Mouse (Mus musculus) MEL (cell line): Measurements from ENCODE around the gene Tnfrsf25. TPM values are rescaled to one million over a fixed set of nuclear protein-coding genes. Genes with fewer than 3 reads are reported as not detected.

Experiments used
- DNase-seq: peaks from one replicate; pipeline ENCODE4 v3.0.0; 2011; ENCODE audit warnings: low read depth, low spot score
- H3K27ac ChIP-seq: 2 replicates; pipeline ENCODE4 v1.5.1; 2012; ENCODE audit warnings: low read depth, mild to moderate bottlenecking, control low read depth, low read length, moderate library complexity; ENCODE audit not compliant: control insufficient read depth
- H3K27me3 ChIP-seq, 2 experiments: fragments of 150-350 bp in 1 of 2; sonication (generic) in 1 of 2; 2 replicates each; pipeline ENCODE4 v1.6.1; 2012; ENCODE audit warnings: low read length in 2 of 2, mild to moderate bottlenecking in 2 of 2, improper control_type of control experiment in 1 of 2, moderate library complexity in 1 of 2; ENCODE audit not compliant: insufficient read depth in 2 of 2, control insufficient read depth in 1 of 2
- H3K36me3 ChIP-seq, 2 experiments: 2 replicates each; pipeline ENCODE4 v1.6.1; 2012 to 2014; ENCODE audit warnings: low read length in 2 of 2, improper control_type of control experiment in 1 of 2, inconsistent platforms in 1 of 2, mild to moderate bottlenecking in 1 of 2; ENCODE audit not compliant: insufficient read depth in 2 of 2, control insufficient read depth in 1 of 2
- H3K4me1 ChIP-seq, 2 experiments: fragments of 150-350 bp in 1 of 2; sonication (generic) in 1 of 2; 2 replicates each; pipeline ENCODE4 v1.6.1; 2012; ENCODE audit warnings: low read length in 2 of 2, improper control_type of control experiment in 1 of 2, mild to moderate bottlenecking in 1 of 2; ENCODE audit not compliant: insufficient read depth in 2 of 2, control insufficient read depth in 1 of 2
- H3K4me3 ChIP-seq, 2 experiments: fragments of 150-350 bp in 1 of 2; sonication (generic) in 1 of 2; 2 replicates each; pipeline ENCODE4 v1.5.1; 2012; ENCODE audit warnings: low read depth in 2 of 2, low read length in 2 of 2, mild to moderate bottlenecking in 2 of 2, moderate library complexity in 2 of 2, control low read depth in 1 of 2, improper control_type of control experiment in 1 of 2; ENCODE audit not compliant: control insufficient read depth in 1 of 2, insufficient read depth in 1 of 2
- H3K79me2 ChIP-seq: 2 replicates; pipeline ENCODE4 v1.6.1; 2012; ENCODE audit warnings: mild to moderate bottlenecking, low read length, moderate library complexity; ENCODE audit not compliant: control insufficient read depth, poor library complexity, insufficient read depth
- H3K9ac ChIP-seq: 2 replicates; pipeline ENCODE4 v1.6.1; 2012; ENCODE audit warnings: low read depth, mild to moderate bottlenecking, control low read depth, low read length, moderate library complexity; ENCODE audit not compliant: control insufficient read depth, poor library complexity, severe bottlenecking
- H3K9me3 ChIP-seq: fragments of 150-350 bp; sonication (generic); replicated peaks from 2 replicates; pipeline ENCODE4 v1.6.1; 2012; ENCODE audit warnings: mild to moderate bottlenecking, low read length, improper control_type of control experiment, moderate library complexity; ENCODE audit not compliant: insufficient read depth
- BHLHE40 ChIP-seq: IDR thresholded peaks from 2 replicates; pipeline ENCODE4 v1.6.1; 2012; ENCODE audit warnings: low read depth, mild to moderate bottlenecking, inconsistent platforms, low read length, improper control_type of control experiment, borderline replicate concordance
- CHD1 ChIP-seq: IDR thresholded peaks from 2 replicates; pipeline ENCODE4 v1.6.1; 2012; ENCODE audit warnings: low read depth, mild to moderate bottlenecking, inconsistent platforms, low read length, improper control_type of control experiment
- CTCF ChIP-seq, 3 experiments: IDR thresholded peaks in 2 of 3; conservative IDR thresholded peaks in 1 of 3; 2 replicates each; pipeline ENCODE4 v1.5.1; 2011 to 2012; ENCODE audit warnings: low read length in 3 of 3, low read depth in 2 of 3, mild to moderate bottlenecking in 2 of 3, improper control_type of control experiment in 1 of 3, inconsistent platforms in 1 of 3, mixed read lengths in 1 of 3, moderate library complexity in 1 of 3; ENCODE audit not compliant: control insufficient read depth in 1 of 3, insufficient read depth in 1 of 3, poor library complexity in 1 of 3, severe bottlenecking in 1 of 3
- E2F4 ChIP-seq: IDR thresholded peaks from 2 replicates; pipeline ENCODE4 v1.6.1; 2011; ENCODE audit warnings: low read depth, low read length, improper control_type of control experiment, borderline replicate concordance
- ELF1 ChIP-seq: IDR thresholded peaks from 2 replicates; pipeline ENCODE4 v1.6.1; 2014; ENCODE audit warnings: low read depth, mild to moderate bottlenecking, inconsistent platforms, low read length, improper control_type of control experiment, moderate library complexity
- EP300 ChIP-seq, 2 experiments: IDR thresholded peaks; 2 replicates each; pipeline ENCODE4 v1.6.1; 2011; ENCODE audit warnings: improper control_type of control experiment in 2 of 2, low read length in 2 of 2, low read depth in 1 of 2, mild to moderate bottlenecking in 1 of 2
- ETS1 ChIP-seq: IDR thresholded peaks from 2 replicates; pipeline ENCODE4 v1.6.1; 2012; ENCODE audit warnings: low read depth, mild to moderate bottlenecking, inconsistent platforms, low read length, improper control_type of control experiment, moderate library complexity
- GABPA ChIP-seq: IDR thresholded peaks from 2 replicates; pipeline ENCODE4 v1.6.1; 2012; ENCODE audit warnings: low read depth, mild to moderate bottlenecking, inconsistent platforms, low read length, improper control_type of control experiment, moderate library complexity
- GATA1 ChIP-seq: IDR thresholded peaks from 2 replicates; pipeline ENCODE4 v1.6.1; 2011; ENCODE audit warnings: low read depth, low read length, improper control_type of control experiment
- HCFC1 ChIP-seq: IDR thresholded peaks from 2 replicates; pipeline ENCODE4 v1.6.1; 2012; ENCODE audit warnings: low read depth, mild to moderate bottlenecking, inconsistent platforms, low read length, improper control_type of control experiment, moderate library complexity
- JUND ChIP-seq: IDR thresholded peaks from 2 replicates; pipeline ENCODE4 v1.6.1; 2011; ENCODE audit warnings: low read depth, mild to moderate bottlenecking, improper control_type of control experiment, low read length
- MAFK ChIP-seq: IDR thresholded peaks from 2 replicates; pipeline ENCODE4 v1.6.1; 2011; ENCODE audit warnings: low read depth, mild to moderate bottlenecking, low read length, improper control_type of control experiment, borderline replicate concordance
- MAX ChIP-seq: IDR thresholded peaks from 2 replicates; pipeline ENCODE4 v1.6.1; 2011; ENCODE audit warnings: low read length, improper control_type of control experiment
- MAZ ChIP-seq: IDR thresholded peaks from 2 replicates; pipeline ENCODE4 v1.6.1; 2012; ENCODE audit warnings: low read depth, mild to moderate bottlenecking, inconsistent platforms, low read length, improper control_type of control experiment
- MEF2A ChIP-seq: IDR thresholded peaks from 2 replicates; pipeline ENCODE4 v1.6.1; 2014; ENCODE audit warnings: low read depth, mild to moderate bottlenecking, inconsistent platforms, low read length, improper control_type of control experiment; ENCODE audit not compliant: poor library complexity, insufficient replicate concordance, severe bottlenecking; ENCODE audit errors: extremely low read depth
- MXI1 ChIP-seq: IDR thresholded peaks from 2 replicates; pipeline ENCODE4 v1.6.1; 2011; ENCODE audit warnings: mild to moderate bottlenecking, low read depth, low read length, improper control_type of control experiment
- MYB ChIP-seq: IDR thresholded peaks from 2 replicates; pipeline ENCODE4 v1.6.1; 2011; ENCODE audit warnings: mild to moderate bottlenecking, low read depth, low read length, improper control_type of control experiment
- MYC ChIP-seq: IDR thresholded peaks from 2 replicates; pipeline ENCODE4 v1.6.1; 2011; ENCODE audit warnings: low read depth, mild to moderate bottlenecking, low read length, improper control_type of control experiment, moderate library complexity
- NELFE ChIP-seq: IDR thresholded peaks from 2 replicates; pipeline ENCODE4 v1.6.1; 2011; ENCODE audit warnings: low read depth, low read length, improper control_type of control experiment
- NRF1 ChIP-seq: IDR thresholded peaks from 2 replicates; pipeline ENCODE4 v1.6.1; 2014; ENCODE audit warnings: low read depth, mild to moderate bottlenecking, inconsistent platforms, low read length, improper control_type of control experiment, moderate library complexity; ENCODE audit not compliant: poor library complexity, insufficient read depth, severe bottlenecking
- POLR2A ChIP-seq, 2 experiments: IDR thresholded peaks; 2 replicates each; pipeline ENCODE4 v1.6.1; 2011 to 2012; ENCODE audit warnings: low read length in 2 of 2, mild to moderate bottlenecking in 2 of 2, control low read depth in 1 of 2, improper control_type of control experiment in 1 of 2, low read depth in 1 of 2, moderate library complexity in 1 of 2; ENCODE audit not compliant: control insufficient read depth in 1 of 2, insufficient read depth in 1 of 2, poor library complexity in 1 of 2
- POLR2AphosphoS2 ChIP-seq: IDR thresholded peaks from 2 replicates; pipeline ENCODE4 v1.6.1; 2011; ENCODE audit warnings: low read length, improper control_type of control experiment
- POLR2AphosphoS5 ChIP-seq: IDR thresholded peaks from 2 replicates; pipeline ENCODE4 v1.6.1; 2012; ENCODE audit warnings: low read depth, borderline replicate concordance, mild to moderate bottlenecking, inconsistent platforms, low read length, moderate library complexity, mixed read lengths
- RAD21 ChIP-seq: IDR thresholded peaks from 2 replicates; pipeline ENCODE4 v1.6.1; 2011; ENCODE audit warnings: mild to moderate bottlenecking, low read depth, low read length, improper control_type of control experiment
- RCOR1 ChIP-seq: IDR thresholded peaks from 2 replicates; pipeline ENCODE4 v1.6.1; 2012; ENCODE audit warnings: low read depth, mild to moderate bottlenecking, inconsistent platforms, low read length, improper control_type of control experiment
- SIN3A ChIP-seq: IDR thresholded peaks from 2 replicates; pipeline ENCODE4 v1.6.1; 2012; ENCODE audit warnings: low read length, improper control_type of control experiment, inconsistent platforms
- SMC3 ChIP-seq: IDR thresholded peaks from 2 replicates; pipeline ENCODE4 v1.6.1; 2011; ENCODE audit warnings: low read depth, low read length, improper control_type of control experiment
- TAL1 ChIP-seq: IDR thresholded peaks from 2 replicates; pipeline ENCODE4 v1.6.1; 2012; ENCODE audit warnings: mild to moderate bottlenecking, inconsistent platforms, low read length, moderate library complexity, mixed read lengths
- TBP ChIP-seq: IDR thresholded peaks from 2 replicates; pipeline ENCODE4 v1.8.0; 2011; ENCODE audit warnings: low read depth, low read length, improper control_type of control experiment
- UBTF ChIP-seq: IDR thresholded peaks from 2 replicates; pipeline ENCODE4 v1.6.1; 2012; ENCODE audit warnings: low read depth, mild to moderate bottlenecking, inconsistent platforms, low read length, improper control_type of control experiment, moderate library complexity, borderline replicate concordance; ENCODE audit not compliant: insufficient read depth
- USF1 ChIP-seq: IDR thresholded peaks from 2 replicates; pipeline ENCODE4 v1.6.1; 2014; ENCODE audit warnings: low read depth, mild to moderate bottlenecking, inconsistent platforms, low read length, improper control_type of control experiment, moderate library complexity
- USF2 ChIP-seq, 2 experiments: IDR thresholded peaks; 2 replicates each; pipeline ENCODE4 v1.6.1; 2011 to 2012; ENCODE audit warnings: improper control_type of control experiment in 2 of 2, low read length in 2 of 2, borderline replicate concordance in 1 of 2, inconsistent platforms in 1 of 2, low read depth in 1 of 2, mild to moderate bottlenecking in 1 of 2; ENCODE audit not compliant: insufficient read depth in 1 of 2
- ZC3H11A ChIP-seq: IDR thresholded peaks from 2 replicates; pipeline ENCODE4 v1.6.1; 2012; ENCODE audit warnings: low read depth, mild to moderate bottlenecking, inconsistent platforms, low read length, improper control_type of control experiment
- ZKSCAN1 ChIP-seq: IDR thresholded peaks from 2 replicates; pipeline ENCODE4 v1.6.1; 2012; ENCODE audit warnings: low read depth, mild to moderate bottlenecking, inconsistent platforms, low read length, improper control_type of control experiment, moderate library complexity
- ZNF384 ChIP-seq: IDR thresholded peaks from 2 replicates; pipeline ENCODE4 v1.6.1; 2012; ENCODE audit warnings: low read depth, mild to moderate bottlenecking, inconsistent platforms, low read length, improper control_type of control experiment
- polyA plus RNA-seq, 2 experiments: library from polyadenylated mRNA; stranded (reverse) in 1 of 2; unstranded in 1 of 2; fragments of >175 nt in 1 of 2; fragments of >200 nt in 1 of 2; gene quantifications; 2 replicates each; pipeline versions ENCODE4 v1.2.1 to v1.2.4; 2012; ENCODE audit warnings: low replicate concordance in 2 of 2, low read depth in 1 of 2; ENCODE audit not compliant: insufficient read length in 2 of 2, insufficient read depth in 1 of 2, missing spikeins in 1 of 2
- total RNA-seq: library from RNA; depleted of rRNA; stranded (reverse); fragments of 300-350 nt; gene quantifications from 2 replicates; pipeline ENCODE4 v1.2.3, GENCODE M21; 2012

Gene Tnfrsf25
- total and polyA plus RNA-seq, 3 experiments: 0.97 to 1.1 TPM; not detected in 1

DNA sequence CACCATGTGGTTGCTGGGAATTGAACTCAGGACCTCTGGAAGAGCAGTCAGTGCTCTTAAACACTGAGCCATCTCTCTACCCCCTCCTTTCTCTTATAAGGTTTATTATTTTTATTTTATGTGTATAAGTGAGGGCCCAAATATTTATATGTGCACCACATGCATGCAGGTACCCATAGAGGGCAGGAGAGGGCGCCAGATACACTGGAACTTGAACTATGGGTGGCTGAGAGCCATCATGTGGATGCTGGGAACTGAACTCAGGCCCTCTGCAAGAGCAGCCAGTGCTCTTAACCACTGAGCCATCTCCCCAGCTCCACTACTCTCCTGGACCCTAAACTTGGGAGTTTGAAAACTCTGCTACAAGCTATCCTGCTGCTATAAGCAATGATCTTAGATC, 27.9 kb downstream of the Tnfrsf25 start (continued):
- TF ChIP-seq ZKSCAN1: no peak
- TF ChIP-seq JUND: no peak
- TF ChIP-seq TAL1: no peak
- TF ChIP-seq USF1: no peak
- TF ChIP-seq MAX: no peak
- no peak for TF ChIP-seq MYC
- no peak for TF ChIP-seq ZNF384
- no peak for TF ChIP-seq GABPA
- no peak for TF ChIP-seq MAZ
- no peak for TF ChIP-seq GATA1
- no peak for TF ChIP-seq NELFE
- TF ChIP-seq RAD21: peak; percentile 20
- TF ChIP-seq SMC3: peak; percentile 26; the same call in 1 of the 2 replicates
- TF ChIP-seq, all 39 proteins: peak for 5

DNA sequence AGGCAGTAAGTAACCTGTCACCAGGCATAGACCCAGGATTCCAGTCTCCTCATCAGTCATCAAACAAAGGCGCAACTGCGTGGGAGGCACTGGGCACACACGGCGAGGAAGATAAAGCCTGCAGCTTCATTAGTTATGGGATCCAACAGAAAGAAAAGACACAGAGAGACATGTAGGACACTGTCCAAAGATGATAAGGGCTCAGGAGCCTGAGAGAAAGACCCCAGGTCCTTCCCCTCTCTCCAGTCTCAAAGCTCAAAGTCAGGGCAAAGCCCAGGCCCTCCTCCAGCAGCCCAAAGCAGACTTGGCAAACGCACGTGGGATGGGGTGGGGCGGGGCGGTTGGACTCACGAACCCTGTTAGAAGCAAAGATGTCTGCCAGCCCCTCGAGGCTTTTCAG, 29.7 kb downstream of the Tnfrsf25 start:
- Histone ChIP-seq H3K36me3 (peaks cover 0 to 19% of the 10 kb centered on the region in 2 experiments; a peak in 2 of 4 replicates), H3K9ac (peak overlapping the region; percentile 8), H3K9me3 (no peaks in the 10 kb centered on the region), H3K27me3 (no peaks in the 10 kb centered on the region), H3K79me2 (no peaks in the 10 kb centered on the region), H3K27ac (peak overlapping the region; percentile 68), H3K4me3 (no peak overlapping the region), H3K4me1 (peaks cover 2 to 28% of the 10 kb centered on the region in 2 experiments; a peak in 3 of 4 replicates)
- DNase-seq: peak; percentile 70
- TF ChIP-seq MXI1 (peak; percentile 67; the same call in 1 of the 2 replicates), CTCF (IDR thresholded peaks at IDR 0.05 in 2 of 3, conservative IDR thresholded peaks at IDR 0.05 in 1 of 3; ENCODE audit: control insufficient read depth in 1 of 3, insufficient read depth in 1 of 3, low read depth in 2 of 3, low read length in 3 of 3, poor library complexity in 1 of 3, severe bottlenecking in 1 of 3) (no peak), POLR2AphosphoS2 (no peak), MAX (peak; percentile 69), POLR2AphosphoS5 (no peak), ZNF384 (no peak), ZKSCAN1 (no peak), RCOR1 (peak; percentile 24; the same call in 1 of the 2 replicates), MYB (no peak), MAFK (no peak), TBP (no peak), GATA1 (peak; percentile 77), ETS1 (no peak), ELF1 (no peak), BHLHE40 (no peak), TAL1 (peak; percentile 79), POLR2A (IDR thresholded peaks at IDR 0.05; ENCODE audit: control insufficient read depth in 1 of 2, insufficient read depth in 1 of 2, low read depth in 1 of 2, low read length in 2 of 2, poor library complexity in 1 of 2) (no peak), CHD1 (no peak), JUND (no peak), MEF2A (no peak), HCFC1 (no peak), NRF1 (no peak), EP300 (IDR thresholded peaks at IDR 0.05; ENCODE audit: low read depth in 1 of 2, low read length in 2 of 2) (peak; percentile 81 to 86), USF2 (IDR thresholded peaks at IDR 0.05; ENCODE audit: borderline replicate concordance in 1 of 2, insufficient read depth in 1 of 2, low read depth in 1 of 2, low read length in 2 of 2) (no peak), ZC3H11A (no peak), SIN3A (peak; percentile 40; the same call in 1 of the 2 replicates), RAD21 (no peak), E2F4 (no peak), UBTF (no peak), SMC3 (no peak)
